Mouse (Mus musculus): Measurements from ENCODE around the gene Cnn2.

DNA sequence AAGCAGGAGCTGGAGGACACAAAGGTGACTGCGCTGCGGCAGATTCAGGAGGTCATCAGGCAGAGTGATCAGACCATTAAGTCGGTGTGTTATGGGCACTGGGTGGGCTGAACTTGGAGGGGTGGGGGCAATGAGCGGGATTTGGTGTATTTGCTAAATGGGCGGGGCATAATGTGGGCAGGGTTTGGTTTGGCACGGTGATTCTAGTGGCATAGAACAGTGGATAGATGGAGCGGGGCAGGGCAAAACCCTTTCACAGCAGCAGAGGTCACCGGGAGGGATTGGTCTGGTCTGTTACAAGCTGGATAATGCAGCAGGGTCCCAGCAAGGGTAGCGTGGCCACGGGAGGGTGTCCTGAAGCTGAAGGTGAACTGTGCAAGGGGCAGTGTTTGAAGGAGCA lies 37.1 kb downstream of the Cnn2 start:
- TF ChIP-seq MAX (IDR thresholded peaks at IDR 0.05; ENCODE audit: low read depth) (no peak), E2F4 (IDR thresholded peaks at IDR 0.05; ENCODE audit: insufficient read depth) (no peak), USF1 (IDR thresholded peaks at IDR 0.05; ENCODE audit: low read depth) (no peak), POLR2AphosphoS2 (IDR thresholded peaks at IDR 0.05; ENCODE audit: insufficient read length, low read depth) (no peak), POLR2A (IDR thresholded peaks at IDR 0.05; ENCODE audit: insufficient read length, low read depth) (no peak), CEBPB (IDR thresholded peaks at IDR 0.05; ENCODE audit: insufficient read depth, poor library complexity, severe bottlenecking) (no peak), TCF12 (IDR thresholded peaks at IDR 0.05; ENCODE audit: insufficient read depth, poor library complexity, severe bottlenecking) (no peak), MYOD1 (IDR thresholded peaks at IDR 0.05; ENCODE audit: control insufficient read depth in 1 of 3, insufficient read length in 2 of 3, low read depth in 2 of 3) (no peak), MYOG (IDR thresholded peaks at IDR 0.05; ENCODE audit: control insufficient read depth in 1 of 3, insufficient read depth in 1 of 3, insufficient read length in 2 of 3, low read depth in 2 of 3) (no peak), SRF (IDR thresholded peaks at IDR 0.05; ENCODE audit: control insufficient read depth, insufficient read length, low read depth) (no peak), REST (IDR thresholded peaks at IDR 0.05; ENCODE audit: insufficient read depth, insufficient read length) (no peak)

All from myocyte (in vitro differentiated cells).